Mouse (Mus musculus) urinary bladder, postnatal 4 days (tissue): ENCODE data around the gene Pold1.
A peak's percentile ranks its signal among the peaks of the same experiment; 100 is the strongest.

ENCODE experiments used
- DNase-seq, 2 experiments: peaks; one replicate each; pipeline ENCODE4 v3.0.0; 2021 to 2022; ENCODE audit warnings: low spot score in 2 of 2

The Pold1 gene

DNA sequence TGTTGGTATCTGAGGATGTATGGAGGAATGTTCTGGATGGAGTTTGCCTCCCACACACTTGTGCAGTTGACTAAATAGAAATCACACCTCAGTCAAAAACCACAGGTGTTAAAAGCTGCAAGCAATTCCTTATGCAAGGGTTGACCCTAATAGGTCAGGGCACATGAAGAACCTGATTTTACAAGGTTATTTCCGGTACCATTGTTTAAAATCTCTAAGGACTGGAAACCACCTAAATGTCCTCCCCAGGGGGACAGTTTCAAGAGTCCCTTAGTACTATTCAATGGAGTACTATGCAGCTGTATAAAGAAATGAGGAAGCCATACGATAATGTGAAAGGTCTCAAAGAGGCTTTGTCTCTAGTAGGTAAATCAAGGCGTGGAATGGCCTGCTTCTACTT lies 2.4 kb downstream of the Pold1 start:
- no peak for DNase-seq

DNA sequence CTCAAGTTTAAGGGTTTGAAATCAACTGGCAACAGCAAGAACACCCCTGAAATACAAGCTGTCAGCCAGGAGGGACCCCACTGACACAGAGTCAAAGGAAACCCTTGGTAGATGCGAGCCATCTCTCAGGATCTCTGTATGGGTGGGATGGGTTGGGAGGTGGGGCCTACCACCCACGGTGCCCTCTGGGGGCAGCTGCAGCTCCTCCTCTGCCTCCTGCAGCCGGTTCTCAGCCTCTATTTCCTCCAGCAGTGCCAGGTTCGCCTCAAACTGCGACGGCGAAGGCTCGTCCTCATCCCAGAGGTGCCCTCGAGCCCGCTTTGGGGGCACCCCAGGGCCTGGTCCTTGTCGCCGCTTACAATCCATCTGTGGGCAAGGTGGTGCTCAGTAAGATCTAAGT lies 5.6 kb downstream of the Pold1 start:
- no peak for DNase-seq

DNA sequence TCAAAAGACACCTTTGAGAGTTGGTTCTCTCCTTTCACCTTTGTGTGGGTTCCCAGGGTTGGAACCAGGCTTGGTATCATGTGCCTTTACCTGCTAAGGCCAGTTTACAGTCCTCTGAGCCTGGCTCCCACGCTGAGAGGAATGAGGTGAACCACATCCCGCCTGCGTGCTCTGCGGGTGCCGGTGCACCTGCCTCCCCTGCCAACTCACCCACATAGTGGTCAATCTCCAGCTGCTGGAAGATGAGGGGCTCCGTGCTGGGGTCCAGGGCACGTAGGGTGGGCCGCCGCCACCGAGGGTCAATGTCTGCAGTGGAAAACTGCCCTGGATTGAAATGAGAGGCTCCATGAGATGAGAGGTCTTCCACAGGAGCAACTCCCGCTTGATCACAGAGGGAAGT lies 6.1 kb downstream of the Pold1 start:
- DNase-seq = no peak

DNA sequence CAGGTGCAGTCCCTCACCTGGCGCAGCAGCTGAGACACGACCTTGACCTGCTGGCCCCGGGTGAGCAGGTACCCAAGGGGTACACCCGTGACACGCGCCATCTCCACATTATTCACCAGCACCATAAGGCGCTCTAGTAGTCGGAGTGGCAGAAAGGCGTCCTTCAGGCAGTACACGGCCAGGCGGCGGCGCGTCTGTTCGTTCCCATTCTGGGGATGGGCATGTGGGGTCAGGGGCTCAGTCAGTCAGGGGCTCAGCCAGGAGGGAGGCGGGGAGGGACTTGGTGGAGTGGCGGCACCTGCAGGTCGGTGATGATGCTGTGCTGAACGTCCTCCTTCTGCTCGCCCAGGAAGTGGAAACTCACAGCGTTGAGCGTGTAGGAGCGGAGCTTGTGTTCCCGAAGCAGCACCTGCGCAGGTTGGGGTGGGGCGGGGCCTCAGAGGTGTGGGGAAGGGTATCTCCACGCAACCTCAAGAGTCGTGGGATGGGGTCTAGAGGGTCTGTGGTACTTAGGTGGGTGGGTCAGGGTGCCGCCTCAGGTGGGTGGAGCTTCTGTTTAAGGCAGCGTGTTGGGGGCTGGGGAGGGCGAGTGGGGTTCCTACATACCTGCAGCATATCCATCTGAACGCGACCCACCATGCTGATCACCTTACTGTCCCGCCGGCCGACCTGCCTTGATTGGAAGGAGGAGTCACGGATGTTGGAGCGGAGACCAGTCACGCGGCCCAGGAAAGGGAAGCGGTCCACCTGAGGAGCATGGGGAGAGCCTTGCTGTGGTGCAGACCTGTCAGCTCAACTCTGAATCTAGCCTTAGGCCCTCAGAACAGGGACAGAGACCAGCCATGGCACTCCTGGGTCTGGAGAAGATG lies 9.7 kb downstream of the Pold1 start:
- DNase-seq = peak in 1 of 2 experiments; percentile 59

DNA sequence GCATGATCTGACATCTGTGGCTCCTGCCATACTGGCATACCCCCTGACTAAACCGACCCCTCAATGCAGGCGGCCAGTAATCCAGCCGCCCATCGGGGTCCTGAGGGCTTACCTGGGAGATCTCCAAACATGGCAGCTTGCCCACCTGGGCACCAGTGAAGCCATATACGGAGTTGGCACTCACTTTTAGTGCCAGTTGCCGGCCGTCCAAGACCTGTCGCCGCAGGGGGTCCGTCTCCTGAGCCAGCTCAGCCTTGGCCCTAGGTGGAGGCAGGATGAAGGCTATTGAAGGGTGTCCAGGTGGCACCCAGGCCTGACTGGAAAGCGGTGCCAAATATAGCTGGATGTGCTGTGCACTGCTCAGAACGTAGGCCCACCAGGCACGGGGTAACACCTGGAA lies 11.2 kb downstream of the Pold1 start:
- DNase-seq = peak in 1 of 2 experiments; percentile 61

DNA sequence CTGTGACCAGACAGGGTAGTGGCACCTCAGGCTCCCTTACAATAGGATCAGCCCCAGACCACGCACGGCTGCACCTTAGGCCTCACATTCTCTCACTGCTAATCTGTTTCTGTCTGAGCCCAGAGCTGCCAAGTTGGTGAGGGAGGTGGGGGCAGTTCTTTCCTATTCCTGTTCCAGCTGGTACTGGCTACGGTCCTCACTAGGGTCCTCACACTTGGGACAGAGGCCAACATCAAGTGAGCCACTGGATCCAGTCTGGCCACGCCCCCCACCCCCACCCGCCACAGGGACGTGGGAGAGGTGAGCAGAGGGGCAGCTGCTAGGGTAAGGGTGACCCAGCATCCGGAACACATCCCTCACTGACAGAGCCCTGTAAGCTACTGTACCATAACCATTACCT lies 11.6 kb downstream of the Pold1 start:
- DNase-seq = no peak

DNA sequence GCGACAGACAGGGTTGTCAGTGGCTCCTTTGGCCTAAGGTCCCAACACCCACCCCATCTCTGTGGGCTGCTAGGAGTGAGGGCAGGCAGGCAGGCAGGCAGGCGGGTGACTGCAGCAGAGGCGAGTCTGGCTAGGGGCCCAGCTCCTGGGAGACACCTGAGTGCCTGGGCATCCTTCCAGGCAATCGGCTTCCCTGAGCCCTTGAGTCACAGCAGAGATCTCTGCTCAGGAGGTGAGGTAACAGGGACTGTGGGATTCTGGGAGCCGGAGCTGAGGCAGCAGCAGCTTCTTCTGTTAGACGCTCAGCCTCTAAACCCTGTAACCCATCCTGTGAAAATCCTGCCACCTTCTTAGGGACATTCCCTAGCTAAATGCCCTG lies 12.1 kb downstream of the Pold1 start:
- peak in 1 of 2 experiments; percentile 64 for DNase-seq

DNA sequence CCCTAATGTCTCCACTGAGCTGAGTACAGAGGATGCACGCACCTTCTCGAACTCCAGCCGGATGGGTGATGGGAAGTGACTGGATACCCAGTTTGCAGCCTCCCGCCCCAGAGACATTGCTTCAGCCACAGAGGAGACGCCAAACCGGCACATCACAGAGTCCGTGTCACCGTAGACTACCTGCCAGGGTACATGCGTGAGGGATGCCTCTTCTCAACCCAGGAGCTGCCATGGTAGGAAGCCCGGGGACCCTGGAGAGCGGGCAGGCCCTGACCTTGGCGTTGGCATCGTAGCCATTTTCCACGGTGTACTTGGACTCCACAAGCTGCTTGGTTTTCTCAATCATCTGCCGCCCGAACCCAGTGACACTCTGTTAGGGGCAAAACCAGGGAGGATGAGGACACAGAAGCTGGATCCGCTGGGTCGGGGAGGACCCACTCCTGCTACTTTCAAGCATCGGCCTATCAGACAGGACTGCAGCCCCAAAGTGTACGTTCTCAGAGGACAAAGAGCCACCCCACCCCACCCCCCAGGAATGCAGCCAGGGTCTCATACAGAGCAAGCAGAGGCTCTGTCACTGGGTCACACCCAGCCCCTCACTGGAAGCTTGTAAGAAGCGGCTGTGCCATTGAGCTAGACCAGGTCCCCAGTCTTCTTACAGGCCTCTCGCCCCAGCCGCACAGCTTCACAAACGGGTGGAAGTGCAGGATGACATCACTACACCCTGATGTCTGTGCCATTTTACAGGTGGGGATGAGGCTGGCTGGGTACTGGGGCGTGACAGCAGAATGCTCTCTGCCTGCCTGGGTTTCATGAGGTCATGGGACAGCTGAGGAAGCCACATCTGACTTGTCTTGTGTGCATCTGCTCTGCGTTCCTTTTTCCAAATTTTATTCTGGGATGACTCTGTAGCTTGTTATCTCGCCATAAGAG lies 12.7 kb downstream of the Pold1 start:
- DNase-seq = peak in 1 of 2 experiments; percentile 56

DNA sequence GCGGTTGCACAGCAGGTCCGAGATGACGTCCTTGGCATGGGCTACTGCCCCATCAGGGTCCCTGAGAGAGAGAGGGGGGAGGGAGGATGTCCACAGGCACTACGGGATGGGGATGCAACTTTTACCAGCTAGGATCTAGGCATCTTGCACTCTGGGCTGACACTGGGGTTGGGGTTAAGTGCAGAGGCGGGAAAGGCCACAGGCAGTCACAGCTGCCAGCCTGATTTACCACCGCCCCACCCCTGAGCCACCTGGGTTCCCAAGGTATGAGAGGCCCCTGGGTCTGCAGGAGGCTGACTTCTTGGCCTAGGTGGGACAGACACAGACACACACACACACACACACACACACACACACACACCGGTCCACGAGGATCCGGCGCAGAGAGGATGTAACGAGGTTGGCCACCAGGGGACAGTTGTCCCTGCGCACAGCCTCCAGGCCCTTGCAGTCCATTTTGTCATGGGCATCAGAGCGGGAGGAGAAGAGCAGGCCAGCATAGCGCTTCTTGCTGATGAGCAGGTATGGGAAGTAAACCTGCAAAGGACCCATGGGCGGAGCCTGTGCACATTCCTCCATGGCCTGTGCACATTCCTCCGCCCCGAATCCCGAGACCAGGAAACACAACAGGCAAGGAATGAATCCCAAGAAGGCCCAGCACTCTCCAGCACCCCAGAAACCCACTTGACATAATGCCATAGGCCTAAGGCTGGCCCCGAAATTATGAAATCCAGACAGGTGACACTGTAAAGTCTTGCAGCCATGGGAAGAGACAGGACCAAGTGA lies 13.8 kb downstream of the Pold1 start:
- no peak for DNase-seq

DNA sequence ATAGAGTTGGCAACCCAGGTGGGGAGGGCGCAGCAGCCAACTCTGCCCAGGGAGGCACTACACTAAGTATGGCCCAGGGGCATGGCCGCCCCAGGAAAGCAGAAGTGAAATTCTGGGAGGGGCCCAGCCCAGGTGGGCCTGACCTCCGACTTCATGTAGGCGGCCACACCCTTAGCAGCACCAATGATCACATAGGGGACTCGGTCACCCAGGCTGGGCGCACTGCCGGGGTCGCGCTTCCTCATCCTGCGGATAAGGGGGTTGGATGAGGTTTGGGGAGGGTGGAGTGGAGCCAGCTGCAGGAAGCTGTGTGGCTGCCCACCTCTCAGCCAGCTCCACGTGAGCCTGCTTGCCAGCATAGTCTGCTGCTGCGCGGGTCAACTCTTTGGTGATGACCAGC lies 14.4 kb downstream of the Pold1 start:
- DNase-seq = no peak

DNA sequence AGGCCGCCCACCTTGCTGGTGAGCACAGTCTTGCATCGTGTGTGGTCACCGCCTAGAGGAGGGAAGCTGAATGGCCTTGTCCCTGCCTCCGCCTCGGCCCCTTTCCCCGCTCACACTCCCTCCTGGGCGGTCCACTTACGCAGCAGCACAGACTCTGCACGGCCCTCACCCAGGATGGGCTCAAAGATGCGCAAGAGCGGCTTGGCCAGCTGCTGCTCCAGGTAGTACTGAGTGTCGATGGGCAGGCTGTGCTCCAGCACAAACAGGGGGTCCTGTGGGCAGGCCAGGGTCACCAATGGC lies 15.0 kb downstream of the Pold1 start:
- DNase-seq = no peak

DNA sequence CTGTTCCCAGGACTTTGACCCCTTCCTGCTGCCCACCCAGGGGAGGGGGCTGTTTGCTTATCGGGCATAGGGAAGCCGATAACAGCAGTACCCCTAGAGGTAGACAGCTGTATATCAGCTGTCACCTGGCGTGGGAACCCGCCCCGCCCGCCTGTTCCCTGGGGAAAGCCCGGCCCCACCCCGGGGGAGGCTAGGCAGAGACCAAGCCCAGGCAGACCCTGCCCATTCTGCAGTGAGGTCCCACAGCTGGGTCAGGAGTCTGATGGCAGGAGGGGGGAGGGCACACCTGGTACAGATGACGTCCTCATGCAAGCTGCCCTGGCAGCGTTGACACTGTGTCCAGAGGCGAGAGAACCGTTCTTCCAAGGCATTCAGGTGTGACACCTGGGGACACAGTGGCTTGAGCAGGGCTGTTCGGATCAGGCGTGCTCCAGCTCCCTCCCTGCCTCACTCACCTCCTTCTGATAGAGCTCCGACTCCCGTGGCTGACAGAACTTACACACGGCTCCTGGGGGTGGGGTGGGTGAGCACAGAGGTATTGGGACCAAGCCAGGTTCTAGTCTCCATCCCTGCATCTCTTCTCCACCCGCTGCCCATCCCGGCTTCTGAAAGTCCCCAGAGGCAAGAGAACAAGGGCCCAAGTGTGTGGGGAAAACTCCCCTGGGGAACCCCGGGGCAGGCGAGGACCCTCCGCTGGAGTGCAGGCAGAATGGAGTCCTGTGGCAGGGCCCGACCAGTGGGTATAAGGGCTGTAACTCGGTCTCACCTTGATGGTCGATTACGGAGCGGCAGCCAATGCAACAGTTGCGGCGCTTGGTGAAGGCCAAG lies 15.5 kb downstream of the Pold1 start:
- DNase-seq = no peak

DNA sequence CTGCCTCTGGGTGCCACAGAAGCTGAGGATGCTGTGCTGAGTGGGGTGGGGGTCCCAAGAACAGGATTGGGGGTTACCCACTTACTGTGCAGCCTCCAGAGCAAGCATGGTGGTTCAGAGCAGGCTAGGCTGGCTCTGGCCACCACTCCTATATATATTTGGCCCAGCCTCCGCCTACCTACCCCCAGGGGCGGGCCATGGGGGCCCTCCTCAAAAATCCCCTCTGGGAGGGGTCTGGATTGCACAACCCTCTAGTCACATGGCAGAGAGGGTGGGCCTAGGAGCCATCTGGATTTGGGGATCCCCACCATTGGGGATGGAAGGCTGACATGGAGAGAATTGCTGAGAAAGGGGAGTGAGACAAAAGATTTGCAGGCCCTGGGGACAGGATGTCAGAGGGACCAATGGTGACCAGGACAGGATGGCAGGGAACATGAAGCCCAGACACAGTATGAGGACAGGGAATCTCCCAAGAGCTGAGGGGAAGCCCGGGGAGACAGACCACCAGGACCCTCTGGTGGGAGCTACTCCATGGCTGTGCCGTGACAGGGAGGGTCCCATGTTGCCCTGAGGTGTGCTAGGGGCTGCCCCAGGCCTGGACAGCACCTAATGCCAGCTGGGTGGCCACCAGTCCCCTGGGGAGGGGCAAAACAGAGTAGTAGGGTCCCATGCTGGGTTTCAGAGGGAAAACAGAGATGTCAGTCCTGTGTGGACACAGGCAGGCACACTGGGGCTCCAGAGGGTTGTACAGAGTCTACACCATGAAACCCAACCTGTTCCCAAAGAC lies 16.5 kb downstream of the Pold1 start, which contains the start of gene Spib:
TSS of gene Spib (minus strand) at position 126 of the 787 bp plus-strand sequence.
- DNase-seq = no peak

DNA sequence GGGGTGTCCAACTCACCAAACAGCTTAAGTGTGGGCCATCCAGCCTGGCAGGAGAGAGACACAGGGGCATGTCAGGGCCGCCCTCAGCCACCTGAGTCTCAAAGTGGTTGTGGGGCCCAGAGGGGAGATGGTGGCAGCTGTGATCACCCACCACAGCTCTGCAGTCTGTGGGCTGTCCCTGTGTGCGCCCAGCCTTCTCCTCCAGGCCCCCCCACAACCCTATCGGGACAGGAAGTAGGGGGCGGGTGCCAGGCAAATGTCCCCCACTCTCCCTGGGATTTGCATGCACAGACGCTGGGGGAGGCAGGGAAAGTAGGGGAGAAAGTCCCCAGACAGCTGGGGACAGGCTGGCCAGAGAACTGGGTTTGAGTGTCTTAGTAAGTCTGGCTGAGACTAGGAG lies 17.4 kb downstream of the Pold1 start:
- no peak for DNase-seq

DNA sequence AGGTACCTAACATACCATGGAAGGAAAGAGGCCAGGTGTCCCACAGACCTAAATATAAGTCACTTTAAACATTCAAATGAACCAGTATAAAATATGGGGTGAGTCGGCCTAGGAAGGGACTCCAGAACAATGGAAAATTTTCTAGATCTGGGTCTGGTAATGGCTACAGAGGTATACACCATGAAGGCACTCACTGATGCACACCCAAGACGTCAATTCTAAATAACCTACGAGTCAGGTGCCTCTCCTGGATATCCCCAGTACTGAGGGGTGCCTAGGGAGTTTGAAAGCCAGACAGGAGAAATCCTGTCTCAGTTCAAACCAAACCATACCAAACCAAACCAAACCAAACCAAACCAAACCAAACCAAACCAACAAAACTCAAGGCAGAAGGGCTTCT lies 18.1 kb downstream of the Pold1 start:
- DNase-seq = no peak

DNA sequence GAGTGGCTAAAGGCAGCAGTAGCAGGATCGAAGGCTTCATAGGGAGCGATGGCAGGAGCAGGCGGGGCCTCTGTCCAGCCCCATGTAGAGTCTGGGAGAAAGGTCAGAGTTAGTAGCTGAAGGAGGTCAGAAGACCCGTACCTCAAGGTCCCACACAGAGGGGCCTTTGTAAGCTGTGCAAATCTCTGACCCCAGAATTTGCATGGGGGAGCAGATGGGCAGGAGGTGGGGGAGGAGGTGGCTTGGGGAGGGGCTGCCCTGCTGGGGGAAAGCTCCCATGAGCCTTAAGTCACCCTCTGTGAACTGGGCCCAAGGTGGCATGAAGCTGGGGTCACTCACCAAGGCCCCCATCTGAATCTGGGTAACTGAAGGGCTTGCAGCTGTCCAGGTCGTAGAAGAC lies 19.1 kb downstream of the Pold1 start:
- DNase-seq = no peak

DNA sequence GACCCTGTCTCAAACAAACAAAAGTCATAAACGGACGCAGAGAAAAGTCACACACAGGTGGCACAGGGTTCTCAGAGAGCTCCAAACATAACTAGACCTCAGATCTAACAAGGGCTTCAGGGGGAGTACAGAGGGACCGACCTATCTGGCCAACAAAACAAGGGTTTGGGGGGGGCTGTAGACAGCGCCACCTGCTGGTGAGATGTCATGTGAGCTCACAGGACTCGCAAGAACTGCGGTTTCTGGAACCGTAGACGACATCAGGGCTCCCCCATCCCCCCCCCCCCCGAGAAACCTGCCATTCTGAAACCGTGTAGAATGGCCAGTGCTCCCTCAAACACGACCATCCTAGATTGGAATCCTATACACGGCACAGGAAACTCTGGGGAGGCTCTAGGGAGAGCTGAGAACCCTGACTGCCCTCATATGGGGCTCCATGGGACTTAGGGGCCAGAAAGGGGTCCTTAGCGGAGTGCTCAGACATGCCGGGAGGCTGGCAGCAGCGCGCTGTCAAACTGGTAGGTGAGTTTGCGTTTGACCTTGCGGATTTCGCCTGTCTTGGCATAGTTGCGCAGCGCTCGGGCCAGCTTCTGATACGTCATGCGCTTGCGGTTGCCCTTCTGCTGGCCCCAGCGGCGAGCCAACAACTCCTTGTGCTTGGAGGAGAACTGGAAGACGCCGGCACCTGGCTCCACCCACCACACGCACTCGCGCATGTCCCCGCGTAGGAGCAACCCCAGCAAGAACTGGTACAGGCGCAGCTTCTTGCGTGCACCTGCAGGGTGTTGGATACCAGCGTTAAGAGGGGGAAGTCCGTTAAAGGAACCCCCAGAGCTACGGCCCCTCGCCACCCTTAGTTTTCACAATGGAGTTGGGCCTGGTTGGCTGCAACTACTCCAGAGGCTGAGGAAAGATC lies 20.9 kb downstream of the Pold1 start:
- peak in 1 of 2 experiments; percentile 50 for DNase-seq

DNA sequence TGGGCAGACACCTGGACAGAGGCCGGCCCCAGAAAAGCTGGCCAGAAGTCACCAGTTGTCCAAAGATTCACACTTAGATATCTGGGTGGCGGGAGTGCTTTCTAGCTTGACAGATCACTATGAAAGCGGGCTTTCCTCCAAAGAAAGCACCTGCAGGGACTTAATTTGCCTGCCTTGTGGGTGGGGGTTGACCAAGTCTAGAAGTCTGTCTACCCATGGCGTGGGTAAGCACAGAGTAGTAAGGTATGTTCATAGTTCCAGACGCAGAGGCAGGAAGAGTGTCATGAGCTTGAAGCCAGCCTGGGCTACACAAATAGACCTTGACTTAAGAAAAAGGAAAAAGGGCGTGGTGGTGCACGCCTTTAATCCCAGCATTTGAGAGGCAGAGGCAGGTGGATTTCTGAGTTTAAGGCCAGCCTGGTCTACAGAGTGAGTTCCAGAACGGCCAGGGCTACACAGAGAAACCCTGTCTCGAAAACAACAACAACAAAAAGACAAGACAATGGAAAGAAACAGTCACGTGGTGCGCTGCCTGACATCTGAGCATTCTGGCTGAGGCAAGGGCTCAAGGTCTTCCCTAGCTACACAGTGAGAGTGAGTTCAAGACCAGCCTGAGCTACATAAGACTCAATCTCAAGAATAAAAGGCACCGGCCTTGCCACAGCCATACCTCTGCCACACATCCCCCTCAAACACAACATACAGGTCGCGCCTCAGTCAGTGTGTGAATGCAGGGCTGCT lies 22.1 kb downstream of the Pold1 start:
- DNase-seq = no peak
